9 mouse cellular contexts compared by ENCODE assay signal in genomic region chr11:3537711-3538110, GRCm38 (mm10). TPM values are rescaled to one million over a fixed set of nuclear protein-coding genes. Genes with fewer than 3 reads are reported as not detected.
DNase-seq lines count a peak whose midpoint lies in the region; ATAC-seq lines count a peak whose summit lies in the region.
"Had no signal": no experiment of that assay in that cellular context is flagged by ENCODE, and none has a peak within 500 bp of the region (broad histone marks: within the 10 kb centered on the region; RNA-seq: fewer than 3 reads in every experiment).

No protein-coding gene starts in this region.

- H3K27me3 ChIP-seq in neural tube, embryonic 11.5 days (ENCODE audit: control insufficient read depth, insufficient read depth, low read length): no peaks in the 10 kb centered on the region
- no peaks in the 10 kb centered on the region for H3K27me3 ChIP-seq in liver, embryonic 15.5 days

- no peak overlapping the region for H3K27ac ChIP-seq in neural tube, embryonic 11.5 days (ENCODE audit: low read depth, low read length)
- H3K27ac ChIP-seq in liver, embryonic 15.5 days (replicated peaks): no peak overlapping the region

- DNase-seq in CD4-positive, CD25-positive, alpha-beta regulatory T cell, adult 2 months (ENCODE audit: low read depth, low spot score): peak; percentile 17
- no peak for DNase-seq in neural tube, embryonic 11.5 days (ENCODE audit: low spot score)
- no peak for DNase-seq in neural tube, embryonic 10.5 days (ENCODE audit: extremely low spot score, low spot score)
- DNase-seq in right cerebral cortex, postnatal 14 days: no peak
- DNase-seq in layer of hippocampus, adult 11-12 months (ENCODE audit: low spot score): no peak
- DNase-seq in left cerebral cortex, adult 8-10 months (ENCODE audit: low spot score in 2 of 2): no peak
- DNase-seq: gastrocnemius, postnatal 25 days had no signal

- H3K36me3 ChIP-seq in neural tube, embryonic 11.5 days (ENCODE audit: control insufficient read depth, insufficient read depth, low read length): no peaks in the 10 kb centered on the region; the same call in 1 of the 2 replicates
- H3K36me3 ChIP-seq in liver, embryonic 15.5 days (replicated peaks): peaks cover 15% of the 10 kb centered on the region; the same call in 1 of the 2 replicates

- no peak overlapping the region for H3K9ac ChIP-seq in neural tube, embryonic 11.5 days (ENCODE audit: low read length)
- no peak overlapping the region for H3K9ac ChIP-seq in liver, embryonic 15.5 days

- peak overlapping the region; percentile 7; the same call in 1 of the 2 replicates for H3K4me2 ChIP-seq in neural tube, embryonic 11.5 days (ENCODE audit: low read depth)
- peak overlapping the region; percentile 77 for H3K4me2 ChIP-seq in liver, embryonic 15.5 days

- H3K4me3 ChIP-seq in neural tube, embryonic 11.5 days (ENCODE audit: low read depth, low read length): no peak overlapping the region
- peak overlapping the region; percentile 63; the same call in 1 of the 2 replicates for H3K4me3 ChIP-seq in liver, embryonic 15.5 days (replicated peaks)

- ATAC-seq in CD4-positive, CD25-positive, alpha-beta regulatory T cell, adult 4 months: no peak
- no peak for ATAC-seq in neural tube, embryonic 11.5 days (ENCODE audit: insufficient read depth, low FRiP score, low TSS enrichment)
- ATAC-seq in liver, embryonic 15.5 days (ENCODE audit: insufficient read depth): no peak

- H3K9me3 ChIP-seq in neural tube, embryonic 11.5 days (ENCODE audit: control insufficient read depth, low read length): no peaks in the 10 kb centered on the region
- H3K9me3 ChIP-seq in liver, embryonic 15.5 days (replicated peaks): no peaks in the 10 kb centered on the region

- 89% methylated on average over 3 of the region's 3 CpGs for WGBS in neural tube, embryonic 11.5 days
- 57% methylated on average over 3 of the region's 3 CpGs for WGBS in liver, embryonic 15.5 days (ENCODE audit: insufficient replicate concordance)

- H3K4me1 ChIP-seq in neural tube, embryonic 11.5 days (ENCODE audit: control insufficient read depth, insufficient read depth, low read length): peaks cover 19% of the 10 kb centered on the region
- peaks cover 42% of the 10 kb centered on the region for H3K4me1 ChIP-seq in liver, embryonic 15.5 days (replicated peaks)

RNA-seq across cellular contexts. Expression of gene Smtn, which starts 2.7 kb away (rescaled TPM):
- polyA plus RNA-seq in CD4-positive, CD25-positive, alpha-beta regulatory T cell, adult 4 months (2017; shearing (Covaris generic)): under 1 TPM; 0.16 to 0.65 TPM
- polyA plus RNA-seq in neural tube, embryonic 11.5 days (2014; fragmentation: Nextera tagmentation; extraction: Ambion mirVana): 37.4 and 37.6 TPM in 2 replicates
- polyA plus RNA-seq in liver, embryonic 15.5 days (2015; fragmentation: Nextera tagmentation; extraction: Ambion mirVana): 12.7 and 12.9 TPM in 2 replicates
- total RNA-seq in left cerebral cortex, adult 8-10 months (2022): 10 to 100 TPM in 1 of 4 experiments, 1 to 10 TPM in 3; 5.2 to 11.0 (median 7.2) TPM

RNA-seq across cellular contexts. Expression of gene Selenom, which starts 23.2 kb away (rescaled TPM):
- 1 to 10 TPM; 7.6 to 8.9 TPM for polyA plus RNA-seq in CD4-positive, CD25-positive, alpha-beta regulatory T cell, adult 4 months (2017; shearing (Covaris generic))
- 57.7 and 57.8 TPM in 2 replicates for polyA plus RNA-seq in neural tube, embryonic 11.5 days (2014; fragmentation: Nextera tagmentation; extraction: Ambion mirVana)
- polyA plus RNA-seq in liver, embryonic 15.5 days (2015; fragmentation: Nextera tagmentation; extraction: Ambion mirVana): 9.9 and 10.5 TPM in 2 replicates
- 100 to 1,000 TPM; 149 to 172 (median 160) TPM for total RNA-seq in left cerebral cortex, adult 8-10 months (2022)

RNA-seq across cellular contexts. Expression of gene Inpp5j, which starts 33.1 kb away (rescaled TPM):
- under 1 TPM in 1 of 2 experiments, not detected in 1; 0.13 TPM for polyA plus RNA-seq in CD4-positive, CD25-positive, alpha-beta regulatory T cell, adult 4 months (2017; shearing (Covaris generic))
- polyA plus RNA-seq in neural tube, embryonic 11.5 days (2014; fragmentation: Nextera tagmentation; extraction: Ambion mirVana): 0.31 and 0.42 TPM in 2 replicates
- polyA plus RNA-seq in liver, embryonic 15.5 days (2015; fragmentation: Nextera tagmentation; extraction: Ambion mirVana): 0.89 and 0.90 TPM in 2 replicates
- total RNA-seq in left cerebral cortex, adult 8-10 months (2022): 10 to 100 TPM; 49.4 to 55.6 (median 53.8) TPM

RNA-seq across cellular contexts. Expression of gene Pla2g3, which starts 49.6 kb away (rescaled TPM):
- polyA plus RNA-seq in CD4-positive, CD25-positive, alpha-beta regulatory T cell, adult 4 months (2017; shearing (Covaris generic)): under 1 TPM in 1 of 2 experiments, not detected in 1; 0.20 TPM
- 1.7 and 2.2 TPM in 2 replicates for polyA plus RNA-seq in neural tube, embryonic 11.5 days (2014; fragmentation: Nextera tagmentation; extraction: Ambion mirVana)
- polyA plus RNA-seq in liver, embryonic 15.5 days (2015; fragmentation: Nextera tagmentation; extraction: Ambion mirVana): 0.06 and 0.07 TPM in 2 replicates
- 1 to 10 TPM; 2.3 to 3.5 (median 2.7) TPM for total RNA-seq in left cerebral cortex, adult 8-10 months (2022)
- total RNA-seq: gastrocnemius, postnatal 25 days had no signal
